Mouse (Mus musculus) liver, adult 2 months (tissue): Measurements from ENCODE around the gene Bex3. TPM values are rescaled to one million over a fixed set of nuclear protein-coding genes. Genes with fewer than 3 reads are reported as not detected.
"Not testable (repeated sequence)": the region's sequence is repeated elsewhere in the genome, so short reads cannot be mapped to it uniquely, and the experiment has no call there.

Source experiments
- DNase-seq: peaks from one replicate; pipeline ENCODE4 v3.0.0-alpha.2; 2011; ENCODE audit warnings: low read depth, low spot score; ENCODE audit errors: extremely low read depth
- H3K27ac ChIP-seq: fragments of 200-500 bp; replicated peaks from 2 replicates; pipeline ENCODE4 v1.5.1; 2012; ENCODE audit warnings: low read depth, mild to moderate bottlenecking, control low read depth, inconsistent platforms, low read length; ENCODE audit not compliant: insufficient read depth
- H3K27me3 ChIP-seq: fragments of 200-500 bp; 2 replicates; pipeline ENCODE4 v1.6.1; 2012; ENCODE audit warnings: mild to moderate bottlenecking, moderate library complexity, low read length, inconsistent platforms; ENCODE audit not compliant: control insufficient read depth, insufficient read depth
- H3K36me3 ChIP-seq: fragments of 200-500 bp; 2 replicates; pipeline ENCODE4 v1.6.1; 2012; ENCODE audit warnings: low read length, inconsistent platforms; ENCODE audit not compliant: control insufficient read depth, insufficient read depth
- H3K4me1 ChIP-seq: fragments of 200-500 bp; 2 replicates; pipeline ENCODE4 v1.6.1; 2011; ENCODE audit warnings: low read length; ENCODE audit not compliant: control insufficient read depth, insufficient read depth
- H3K4me3 ChIP-seq: fragments of 200-500 bp; 2 replicates; pipeline ENCODE4 v1.5.1; 2011; ENCODE audit warnings: low read depth, mild to moderate bottlenecking, control low read depth, low read length, moderate library complexity; ENCODE audit not compliant: insufficient read depth
- H3K79me2 ChIP-seq: fragments of 200-500 bp; 2 replicates; pipeline ENCODE4 v1.6.1; 2012; ENCODE audit warnings: inconsistent platforms, mild to moderate bottlenecking, low read length, moderate library complexity; ENCODE audit not compliant: control insufficient read depth, insufficient read depth
- H3K9ac ChIP-seq: fragments of 200-500 bp; 2 replicates; pipeline ENCODE4 v1.6.1; 2012; ENCODE audit warnings: low read depth, mild to moderate bottlenecking, control low read depth, inconsistent platforms, low read length
- CTCF ChIP-seq: fragments of 200-500 bp; IDR thresholded peaks from 2 replicates; pipeline ENCODE4 v1.5.1; 2011; ENCODE audit warnings: low read depth, low read length, control low read depth
- POLR2A ChIP-seq: fragments of 200-500 bp; IDR thresholded peaks from 2 replicates; pipeline ENCODE4 v1.6.1; 2011; ENCODE audit warnings: low read length, control low read depth; ENCODE audit not compliant: insufficient read depth; ENCODE audit errors: extremely low read depth
- WGBS: fragments of 180-500 bp; shearing (Covaris S2); methylation state at CpG from one replicate; pipeline ENCODE4 v1.1.7; 2018; 5-methylcytosine and 5-hydroxymethylcytosine counted together
- polyA plus RNA-seq: library from polyadenylated mRNA; depleted of rRNA; stranded (reverse); fragments of >200 nt; gene quantifications from 2 replicates; pipeline ENCODE4 v1.2.3, GENCODE M21; 2012
- total RNA-seq: library from RNA; depleted of rRNA; stranded (reverse); fragments of >200 nt; gene quantifications from 2 replicates; pipeline ENCODE4 v1.2.3, GENCODE M21; 2014

The Bex3 gene
- total and polyA plus RNA-seq, 2 experiments = 1.5 to 1.9 TPM

DNA sequence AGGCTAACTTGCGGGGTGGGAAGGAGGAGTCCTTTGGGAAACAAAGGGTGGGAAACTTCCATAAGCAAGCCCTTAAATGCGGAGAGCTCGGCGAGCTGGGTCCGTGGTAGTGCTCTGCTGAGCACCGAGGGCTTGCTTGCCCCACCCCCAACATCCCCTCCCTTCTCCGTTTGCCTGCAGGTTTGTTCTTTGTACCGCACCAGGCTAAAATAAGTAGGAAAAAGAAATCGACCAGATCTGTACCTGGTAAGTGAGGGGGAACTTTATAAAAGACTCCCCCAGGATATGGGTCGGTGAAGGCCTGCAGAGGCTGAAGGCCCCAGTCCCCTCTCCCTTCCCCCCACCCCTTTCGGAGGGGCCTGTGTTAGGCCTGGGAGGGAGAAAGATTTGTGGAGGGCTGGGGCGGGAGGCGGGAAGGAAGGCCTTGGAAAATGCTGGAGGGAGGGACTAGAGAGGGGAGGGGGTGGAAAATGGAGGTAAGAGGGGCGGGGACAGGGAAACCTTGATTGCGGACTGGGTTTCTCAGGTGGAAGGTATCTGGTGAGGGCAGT, 24.5 kb upstream of the Bex3 start:
- WGBS = 1% methylated on average over 11 of the region's 15 CpGs
- no peaks in the 10 kb centered on the region for H3K4me1 ChIP-seq
- H3K36me3 ChIP-seq = no peaks in the 10 kb centered on the region; the same call in 1 of the 2 replicates
- no peak overlapping the region for H3K27ac ChIP-seq
- TF ChIP-seq CTCF (no peak), POLR2A (no peak)
- H3K79me2 ChIP-seq = no peaks in the 10 kb centered on the region
- H3K4me3 ChIP-seq = peak overlapping the region; percentile 50
- peak overlapping the region; percentile 56; the same call in 1 of the 2 replicates for H3K9ac ChIP-seq
- H3K27me3 ChIP-seq = no peaks in the 10 kb centered on the region
- DNase-seq = no peak

DNA sequence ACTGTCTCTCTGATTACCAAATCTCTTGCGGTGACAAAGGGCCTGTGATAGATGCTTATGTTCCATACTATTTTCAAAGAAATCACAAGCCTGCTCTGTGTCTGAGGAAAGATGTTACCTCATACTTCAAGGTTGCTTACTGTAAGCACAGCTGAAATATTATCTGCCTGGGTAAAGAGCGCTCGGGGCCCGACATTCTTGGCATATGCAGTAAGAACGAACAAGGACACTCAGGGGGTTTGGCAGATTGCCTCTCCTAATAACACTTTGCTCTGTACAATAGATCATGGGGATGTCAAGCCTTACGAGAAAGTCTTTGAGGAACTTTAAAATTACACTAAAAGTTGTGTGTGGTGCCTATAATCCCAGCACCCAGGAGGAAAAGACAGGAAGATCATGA, 21.2 kb upstream of the Bex3 start:
- Histone ChIP-seq H3K4me1 (no peaks in the 10 kb centered on the region), H3K27ac (no peak overlapping the region), H3K79me2 (no peaks in the 10 kb centered on the region), H3K27me3 (no peaks in the 10 kb centered on the region), H3K4me3 (no peak overlapping the region), H3K9ac (no peak overlapping the region), H3K36me3 (no peaks in the 10 kb centered on the region; the same call in 1 of the 2 replicates)
- DNase-seq = no peak
- TF ChIP-seq POLR2A (no peak), CTCF (no peak)
- WGBS = 57% methylated on average over 6 of the region's 6 CpGs

DNA sequence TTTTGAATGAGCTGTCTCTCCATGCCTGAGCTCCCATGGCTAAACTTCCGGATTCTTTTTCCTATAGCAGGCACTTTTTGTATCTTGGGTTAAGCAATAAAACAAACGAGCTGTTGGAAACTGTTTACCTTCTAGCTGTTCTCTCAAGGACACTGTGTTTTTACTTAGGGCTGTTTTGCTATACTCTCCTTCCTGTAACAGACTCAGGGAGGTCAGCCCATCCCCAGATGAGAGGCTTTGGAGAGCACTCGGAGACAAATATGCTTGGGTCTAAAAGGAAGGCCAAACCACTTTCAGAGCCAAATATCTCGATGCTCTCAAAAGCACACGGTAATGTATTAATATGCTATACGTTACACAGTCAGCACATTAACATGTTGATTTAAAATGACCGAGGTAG, 20.4 kb upstream of the Bex3 start:
- DNase-seq = no peak
- H3K4me1 ChIP-seq = no peaks in the 10 kb centered on the region
- H3K9ac ChIP-seq = no peak overlapping the region
- H3K36me3 ChIP-seq = no peaks in the 10 kb centered on the region; the same call in 1 of the 2 replicates
- WGBS = 60% methylated on average over 7 of the region's 7 CpGs
- H3K27ac ChIP-seq = no peak overlapping the region
- no peaks in the 10 kb centered on the region for H3K27me3 ChIP-seq
- H3K4me3 ChIP-seq = no peak overlapping the region
- TF ChIP-seq CTCF = no peak
- no peaks in the 10 kb centered on the region for H3K79me2 ChIP-seq

DNA sequence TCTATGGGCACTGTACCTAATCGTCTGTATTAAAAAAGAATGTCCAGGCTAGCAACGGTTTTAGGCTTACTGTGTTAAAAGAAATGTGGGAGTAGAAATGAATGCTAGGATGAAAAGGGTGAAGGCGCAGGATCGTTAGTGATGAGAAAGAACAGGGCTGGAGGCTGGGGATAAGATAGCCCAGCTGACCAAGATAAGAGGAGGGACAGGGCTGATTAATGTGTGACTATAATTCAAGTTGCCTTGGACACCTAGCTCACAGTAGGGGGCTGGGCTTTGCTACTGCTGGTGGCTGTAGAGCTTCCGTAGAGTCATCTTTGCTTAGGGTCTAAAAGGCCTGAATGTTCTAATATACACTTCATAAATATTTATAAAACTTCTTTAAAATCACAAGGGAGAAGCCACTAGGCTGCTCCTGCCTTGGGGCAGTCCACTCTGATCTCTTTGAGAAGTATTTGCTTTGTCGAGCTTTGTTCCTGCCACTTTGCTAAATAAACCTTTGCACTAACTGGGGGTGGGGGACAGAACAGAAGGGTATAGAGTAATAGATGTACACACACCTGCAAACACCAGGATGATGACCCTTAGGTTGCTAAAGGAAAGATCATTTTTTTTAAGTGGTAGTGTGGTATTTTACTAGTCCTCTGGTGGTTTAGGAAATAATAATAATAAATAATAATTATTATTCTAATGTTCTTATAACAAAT, 17.9 kb upstream of the Bex3 start:
- Histone ChIP-seq H3K4me1 (no peaks in the 10 kb centered on the region), H3K9ac (no peak overlapping the region), H3K27me3 (no peaks in the 10 kb centered on the region), H3K4me3 (no peak overlapping the region), H3K79me2 (no peaks in the 10 kb centered on the region), H3K36me3 (no peaks in the 10 kb centered on the region; the same call in 1 of the 2 replicates), H3K27ac (no peak overlapping the region)
- 15% methylated on average over 6 of the region's 6 CpGs for WGBS
- TF ChIP-seq CTCF (no peak), POLR2A (no peak)
- no peak for DNase-seq

DNA sequence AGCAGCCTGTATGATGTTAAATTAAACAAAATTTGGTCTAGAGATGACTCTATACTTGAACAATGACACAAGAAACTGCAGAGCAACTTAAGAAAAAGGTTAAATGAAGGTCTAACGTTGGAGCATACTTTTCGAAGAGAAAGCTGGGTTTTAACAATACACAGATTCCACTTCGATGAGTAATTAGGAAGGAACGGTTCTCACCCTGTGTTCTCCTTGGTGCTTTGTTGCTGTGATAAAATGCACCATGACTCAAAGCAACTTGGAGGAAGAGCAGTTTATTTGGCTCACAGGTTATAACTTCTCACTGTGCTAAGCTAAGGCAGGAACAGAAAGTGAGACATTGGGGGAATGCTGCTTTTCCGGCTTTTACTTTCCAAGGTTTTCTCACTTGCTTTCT, 2.3 kb upstream of the Bex3 start:
- Histone ChIP-seq H3K27ac (no peak overlapping the region), H3K9ac (no peak overlapping the region), H3K79me2 (no peaks in the 10 kb centered on the region), H3K4me1 (no peaks in the 10 kb centered on the region), H3K27me3 (no peaks in the 10 kb centered on the region), H3K36me3 (no peaks in the 10 kb centered on the region), H3K4me3 (no peak overlapping the region)
- WGBS = 84% methylated on average over 5 of the region's 5 CpGs
- no peak for DNase-seq
- TF ChIP-seq CTCF = no peak
- no peak for TF ChIP-seq POLR2A

DNA sequence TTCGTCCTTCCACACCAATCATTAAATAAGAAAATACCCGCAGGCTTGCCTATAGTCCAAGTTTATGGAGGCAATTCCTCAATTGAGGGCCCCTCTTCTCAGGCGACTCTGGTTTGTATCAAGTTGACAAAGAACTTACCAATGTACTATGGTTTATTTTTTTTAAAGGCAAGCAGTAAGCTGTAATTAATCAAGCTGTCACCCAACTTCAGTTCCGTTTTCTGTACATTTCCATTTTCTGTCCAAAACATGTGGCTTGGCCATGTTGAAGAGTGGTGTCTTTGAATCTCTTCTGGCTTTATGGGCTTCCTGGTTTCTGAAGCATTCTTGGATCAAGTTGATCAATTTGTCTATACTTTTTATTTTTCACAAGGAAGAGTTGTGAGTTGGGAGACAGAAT, 1.9 kb upstream of the Bex3 start:
- H3K4me1 ChIP-seq = no peaks in the 10 kb centered on the region
- no peak overlapping the region for H3K9ac ChIP-seq
- no peak for TF ChIP-seq POLR2A
- no peak for TF ChIP-seq CTCF
- H3K36me3 ChIP-seq = no peaks in the 10 kb centered on the region
- WGBS = 81% methylated on average over 4 of the region's 4 CpGs
- no peak for DNase-seq
- H3K27me3 ChIP-seq = no peaks in the 10 kb centered on the region
- H3K4me3 ChIP-seq = no peak overlapping the region
- no peak overlapping the region for H3K27ac ChIP-seq
- no peaks in the 10 kb centered on the region for H3K79me2 ChIP-seq

DNA sequence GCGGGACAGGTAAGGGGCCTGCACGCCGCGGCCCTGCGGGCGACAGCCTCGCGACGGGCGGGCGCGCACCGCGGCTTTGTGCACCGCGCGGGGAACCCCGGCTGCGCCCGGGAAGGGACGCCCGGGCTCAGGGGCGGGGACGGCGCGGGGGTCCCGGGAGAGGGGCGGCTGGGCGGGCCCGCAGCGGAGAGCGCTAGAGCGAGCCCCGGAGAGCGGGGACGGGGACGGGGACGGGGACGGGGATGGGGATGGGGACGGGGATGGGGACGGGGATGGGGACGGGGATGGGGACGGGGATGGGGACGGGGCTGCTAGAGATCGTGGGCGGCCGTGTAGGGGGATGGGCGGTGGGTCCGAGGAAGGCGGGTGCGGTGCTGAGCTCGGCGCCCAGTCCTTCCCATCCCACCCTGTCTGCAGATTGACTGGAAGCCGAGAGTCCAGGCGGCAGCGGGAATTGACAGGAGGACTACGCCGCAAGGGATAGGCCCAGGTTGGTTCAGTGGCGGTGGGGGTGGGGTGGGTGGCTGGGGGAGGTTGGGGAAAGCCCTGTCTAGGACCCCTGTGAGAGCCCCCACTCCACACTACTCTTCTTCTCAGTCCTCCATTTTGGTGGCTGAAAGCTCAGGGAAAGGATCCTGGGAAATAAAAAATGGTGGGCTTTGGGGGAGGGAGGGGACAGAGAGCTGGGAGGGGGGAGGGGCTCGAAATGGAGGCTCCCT, 499 bp downstream of the Bex3 start:
- H3K27ac ChIP-seq, H3K36me3 ChIP-seq, H3K9ac ChIP-seq, H3K27me3 ChIP-seq, DNase-seq, H3K79me2 ChIP-seq, H3K4me1 ChIP-seq: not testable (repeated sequence)
- WGBS = 0% methylated on average over 1 of the region's 60 CpGs
- peak overlapping the region; percentile 44; the same call in 1 of the 2 replicates for H3K4me3 ChIP-seq
